Mouse (Mus musculus) ES-Bruce4 (cell line): Measurements from ENCODE around the gene Hoxb4.

Source experiments
- CTCF ChIP-seq: IDR thresholded peaks from one replicate; pipeline ENCODE4 v1.8.1; 2011; ENCODE audit warnings: low read depth, low read length
- POLR2A ChIP-seq: IDR thresholded peaks from one replicate; pipeline ENCODE4 v1.8.1; 2011; ENCODE audit warnings: low read length; ENCODE audit not compliant: insufficient read depth

- TF ChIP-seq CTCF = no peak
- no peak for TF ChIP-seq POLR2A
Measured at GRCm38 (mm10) chr11:96278324-96278723, 39.7 kb upstream of the Hoxb4 start.
